Mouse (Mus musculus) ES-E14 (cell line): ENCODE measurements around the gene Tmem213. TPM values are rescaled to one million over a fixed set of nuclear protein-coding genes. Genes with fewer than 3 reads are reported as not detected.

Source experiments
- DNase-seq: peaks from one replicate; pipeline ENCODE4 v3.0.0-alpha.2; 2013; ENCODE audit warnings: low read depth, low spot score
- H3K27ac ChIP-seq: 2 replicates; pipeline ENCODE4 v1.5.1; 2012; ENCODE audit warnings: low read depth, mild to moderate bottlenecking, low read length, moderate library complexity, mixed read lengths; ENCODE audit not compliant: poor library complexity, insufficient read depth, severe bottlenecking
- H3K36me3 ChIP-seq: 2 replicates; pipeline ENCODE4 v1.6.1; 2012; ENCODE audit warnings: mild to moderate bottlenecking, low read length, moderate library complexity, mixed read lengths; ENCODE audit not compliant: control insufficient read depth, poor library complexity, insufficient read depth, severe bottlenecking
- H3K4me1 ChIP-seq, 2 experiments: fragments of 150-350 bp in 1 of 2; sonication (generic) in 1 of 2; 2 replicates each; pipeline ENCODE4 v1.6.1; 2012; ENCODE audit warnings: low read length in 2 of 2, mild to moderate bottlenecking in 1 of 2, mixed read lengths in 1 of 2; ENCODE audit not compliant: control insufficient read depth in 2 of 2, insufficient read depth in 2 of 2, poor library complexity in 1 of 2
- H3K4me3 ChIP-seq, 2 experiments: fragments of 150-350 bp in 1 of 2; sonication (generic) in 1 of 2; 2 replicates each; pipeline ENCODE4 v1.5.1; 2012; ENCODE audit warnings: low read length in 2 of 2, low read depth in 1 of 2, mild to moderate bottlenecking in 1 of 2, mixed read lengths in 1 of 2; ENCODE audit not compliant: insufficient read depth in 1 of 2, poor library complexity in 1 of 2, severe bottlenecking in 1 of 2
- H3K9ac ChIP-seq: 2 replicates; pipeline ENCODE4 v1.6.1; 2012; ENCODE audit warnings: low read depth, mild to moderate bottlenecking, low read length, mixed read lengths; ENCODE audit not compliant: poor library complexity, insufficient read depth, severe bottlenecking
- H3K9me3 ChIP-seq: fragments of 150-350 bp; sonication (generic); 2 replicates; pipeline ENCODE4 v1.6.1; 2012; ENCODE audit warnings: low read depth, mild to moderate bottlenecking, low read length; ENCODE audit not compliant: control insufficient read depth, insufficient read depth
- CHD2 ChIP-seq: IDR thresholded peaks from 2 replicates; pipeline ENCODE4 v1.6.1; 2014; ENCODE audit warnings: mild to moderate bottlenecking, low read depth, low read length, inconsistent platforms
- HCFC1 ChIP-seq: IDR thresholded peaks from 2 replicates; pipeline ENCODE4 v1.6.1; 2012; ENCODE audit warnings: low read length, inconsistent platforms, borderline replicate concordance; ENCODE audit not compliant: insufficient read depth
- MAFK ChIP-seq: IDR thresholded peaks from 2 replicates; pipeline ENCODE4 v1.6.1; 2014; ENCODE audit warnings: mild to moderate bottlenecking, low read depth, low read length, inconsistent platforms; ENCODE audit not compliant: insufficient read depth
- ZC3H11A ChIP-seq: IDR thresholded peaks from 2 replicates; pipeline ENCODE4 v1.6.1; 2012; ENCODE audit warnings: low read depth, mild to moderate bottlenecking, inconsistent platforms, low read length, borderline replicate concordance
- ZNF384 ChIP-seq: IDR thresholded peaks from 2 replicates; pipeline ENCODE4 v1.6.1; 2012; ENCODE audit warnings: low read depth, low read length, inconsistent platforms
- in situ Hi-C, 2 experiments: fragments of 600-800 bp; cut with MboI; formaldehyde crosslinking; loops; one replicate each; pipeline ENCODE4 v1.15.1; 2025; ENCODE audit warnings: low sequenced_read_pairs in 2 of 2, inconsistent platforms in 1 of 2; ENCODE audit not compliant: unreplicated experiment in 2 of 2
- total RNA-seq: library from RNA; depleted of rRNA; stranded (reverse); fragments of 300-350 nt; gene quantifications from 2 replicates; pipeline ENCODE4 v1.2.3, GENCODE M21; 2012

The Tmem213 gene
- total RNA-seq, 1 experiment, result not detected

DNA sequence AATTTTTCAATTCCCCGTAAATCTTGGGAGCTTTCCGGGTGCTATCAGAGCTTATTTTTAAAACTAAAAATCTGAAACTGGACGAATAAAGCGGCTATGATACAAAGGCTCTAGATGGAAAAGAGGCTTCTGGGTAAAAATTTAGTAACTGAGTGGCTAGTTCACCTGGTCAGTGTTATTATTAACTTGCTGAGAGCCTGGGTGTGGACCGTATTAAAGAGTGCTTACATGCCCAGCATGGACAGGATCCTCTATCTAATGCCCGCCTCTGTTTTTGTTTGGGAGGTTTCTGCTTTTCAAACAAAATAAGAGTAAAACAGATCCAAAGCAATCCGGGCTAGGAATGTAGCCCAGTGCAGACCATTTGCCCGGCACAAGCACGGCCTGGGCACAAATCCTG lies 31.3 kb downstream of the Tmem213 start:
- Histone ChIP-seq H3K36me3 (0 out of 2 replicates have a peak, but pooled peaks cover 1% of the 10 kb centered on the region), H3K27ac (no peak overlapping the region), H3K9me3 (no peaks in the 10 kb centered on the region), H3K4me1 (peaks cover 4 to 11% of the 10 kb centered on the region in 2 experiments; a peak in 2 of 4 replicates), H3K4me3 (no peak overlapping the region), H3K9ac (no peak overlapping the region)
- in situ Hi-C loops, result no loop called here
- no peak for DNase-seq
- TF ChIP-seq ZC3H11A (no peak), CHD2 (no peak), HCFC1 (no peak), MAFK (no peak), ZNF384 (no peak)

- TF ChIP-seq ZNF384, result no peak
- H3K4me1 ChIP-seq, result peaks cover 4 to 14% of the 10 kb centered on the region in 2 experiments; a peak in 2 of 4 replicates
- no peak for DNase-seq
- H3K36me3 ChIP-seq, result peaks cover 10% of the 10 kb centered on the region; the same call in 1 of the 2 replicates
- in situ Hi-C loops, result no loop called here
- no peaks in the 10 kb centered on the region for H3K9me3 ChIP-seq
- H3K9ac ChIP-seq, result no peak overlapping the region
- no peak overlapping the region for H3K4me3 ChIP-seq
- no peak overlapping the region for H3K27ac ChIP-seq
These were observed 35.3 kb downstream of the Tmem213 start for GRCm38 (mm10) chr6:38144161-38144998.

DNA sequence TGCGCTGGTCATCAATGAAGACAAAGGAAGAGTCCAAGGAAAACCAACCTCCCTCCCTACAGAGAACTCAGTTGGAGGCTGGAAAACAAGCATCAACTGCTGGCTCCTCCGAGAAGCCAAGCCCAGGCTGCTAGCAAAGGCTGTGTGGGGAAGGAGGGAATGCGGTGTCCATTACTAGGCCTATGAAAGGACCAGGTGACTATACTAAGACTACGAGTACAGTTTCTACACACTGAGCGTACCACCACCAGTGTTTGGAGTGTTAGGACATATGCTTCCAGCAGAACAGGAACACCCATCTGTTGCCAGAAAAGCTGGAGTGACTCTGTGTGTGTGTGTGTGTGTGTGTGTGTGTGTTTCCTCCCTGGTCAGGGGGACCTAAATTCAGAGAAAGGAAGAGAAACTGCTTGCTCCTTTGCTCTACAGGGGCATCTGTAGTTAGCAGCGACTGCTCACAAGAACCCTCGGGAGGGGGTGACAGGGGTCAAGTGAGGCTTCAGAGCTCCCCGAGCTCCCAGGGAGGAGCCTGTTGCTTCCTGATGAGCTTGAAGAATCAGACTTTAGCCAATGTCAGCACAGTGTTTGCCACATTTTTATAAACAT lies 36.5 kb downstream of the Tmem213 start:
- no peak for DNase-seq
- H3K9ac ChIP-seq, result no peak overlapping the region
- H3K27ac ChIP-seq, result peak overlapping the region; percentile 14; the same call in 1 of the 2 replicates
- no peak for TF ChIP-seq MAFK
- no peak for TF ChIP-seq HCFC1
- no peak for TF ChIP-seq ZNF384
- no peak for TF ChIP-seq ZC3H11A
- no peak for TF ChIP-seq CHD2
- H3K4me1 ChIP-seq, result peaks cover 4 to 14% of the 10 kb centered on the region in 2 experiments; a peak in 2 of 4 replicates
- in situ Hi-C loops, result no loop called here
- no peaks in the 10 kb centered on the region for H3K9me3 ChIP-seq
- H3K36me3 ChIP-seq, result peaks cover 10% of the 10 kb centered on the region; the same call in 1 of the 2 replicates
- no peak overlapping the region for H3K4me3 ChIP-seq

DNA sequence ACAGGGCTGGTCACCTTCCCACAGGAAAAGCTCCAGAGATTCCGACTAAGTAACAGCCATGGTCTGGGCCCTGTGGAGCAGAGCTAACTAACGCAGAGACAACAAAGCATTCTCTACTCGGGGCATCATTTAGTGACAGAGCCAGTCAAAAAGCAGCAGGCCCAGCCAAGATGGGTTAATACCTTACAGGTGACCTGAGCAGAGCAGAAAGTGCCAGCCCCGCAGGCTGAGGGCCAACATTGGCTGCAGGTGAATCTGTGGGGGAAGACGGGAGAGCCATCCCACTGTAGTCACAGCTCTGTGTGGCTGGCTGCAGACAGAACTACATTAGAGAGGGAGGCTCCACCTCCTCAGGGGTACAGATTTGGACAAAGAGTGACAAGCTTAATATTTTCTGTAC lies 38.2 kb downstream of the Tmem213 start:
- Histone ChIP-seq H3K27ac (no peak overlapping the region), H3K4me3 (no peak overlapping the region), H3K9ac (no peak overlapping the region), H3K4me1 (peaks cover 4 to 14% of the 10 kb centered on the region in 2 experiments; a peak in 2 of 4 replicates), H3K36me3 (peaks cover 10% of the 10 kb centered on the region; the same call in 1 of the 2 replicates), H3K9me3 (no peaks in the 10 kb centered on the region)
- no peak for DNase-seq
- in situ Hi-C loops, result no loop called here
- TF ChIP-seq HCFC1 (no peak), ZC3H11A (no peak), CHD2 (no peak), MAFK (no peak), ZNF384 (no peak)
